Mouse (Mus musculus): ENCODE measurements around the gene Gtf3c6.

Gene Gtf3c6

DNA sequence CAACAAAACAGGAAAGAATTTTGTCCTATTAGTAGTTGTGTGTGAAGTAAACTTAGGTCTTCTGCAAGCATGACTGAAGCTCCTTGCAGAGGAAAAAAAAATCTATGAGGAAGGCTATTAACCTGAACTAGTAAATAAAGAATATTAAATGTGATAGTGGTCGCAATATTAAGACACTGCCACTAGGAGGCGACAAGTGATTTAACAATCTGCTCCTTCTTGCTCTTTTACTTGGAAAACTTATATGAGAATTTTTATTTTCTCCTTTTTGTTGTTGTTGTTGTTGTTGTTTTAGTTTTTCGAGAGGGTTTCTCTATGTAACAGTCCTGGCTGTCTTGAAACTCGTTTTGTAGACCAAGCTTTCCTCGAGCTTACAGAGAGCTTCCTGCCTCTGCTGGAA is 1.1 kb upstream of the Gtf3c6 start:
- ATAC-seq (ENCODE audit: low TSS enrichment), result no peak

DNA sequence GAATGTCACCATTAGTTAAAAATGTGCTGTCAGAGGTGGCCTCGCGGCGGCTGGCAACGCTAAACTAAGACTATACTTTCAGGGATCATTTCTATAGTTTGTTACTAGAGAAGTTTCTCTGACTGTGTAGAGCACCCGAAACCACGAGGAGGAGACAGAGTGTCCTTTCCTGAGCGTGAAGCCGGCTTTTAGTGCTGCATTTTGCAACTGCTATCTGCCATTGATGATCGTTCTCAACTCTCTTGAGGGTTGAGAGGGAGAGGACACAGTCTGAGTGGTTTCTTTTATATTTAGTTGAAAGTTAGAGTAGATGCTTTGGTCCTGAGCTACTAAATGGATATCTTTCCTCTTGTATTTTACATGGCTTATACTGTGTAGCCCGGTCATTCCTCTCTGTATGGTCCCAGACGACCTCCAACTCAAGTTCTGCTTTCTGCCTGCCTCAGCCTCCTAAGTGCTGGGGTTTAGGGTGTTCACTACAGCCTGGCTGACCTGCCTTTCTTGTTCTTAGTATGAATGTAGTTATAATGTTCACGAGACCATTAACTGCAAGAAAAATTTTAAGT is 576 bp upstream of the Gtf3c6 start:
- ATAC-seq (ENCODE audit: low TSS enrichment), result peak; percentile 81

DNA sequence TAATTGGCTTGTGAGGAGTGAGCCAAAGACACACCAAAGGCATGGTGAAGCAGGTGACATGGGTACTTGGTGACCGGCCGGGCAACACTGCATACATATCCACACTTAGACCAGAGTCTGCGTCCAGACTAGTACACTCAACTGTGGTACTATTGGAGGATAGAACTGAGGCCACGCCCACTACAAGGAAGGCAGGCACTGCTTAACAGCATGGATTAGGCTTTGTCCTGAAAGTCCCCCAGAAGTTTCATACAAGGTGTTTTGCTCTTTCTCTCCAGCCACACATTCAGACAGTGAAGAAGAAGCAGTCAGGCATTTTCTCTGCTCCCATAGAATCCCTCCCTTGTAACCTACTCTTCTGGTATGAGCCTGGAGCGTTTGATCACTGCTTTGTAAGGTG is 1.2 kb downstream of the Gtf3c6 start:
- peak; percentile 51; the same call in 1 of the 2 replicates for ATAC-seq (ENCODE audit: low TSS enrichment)

DNA sequence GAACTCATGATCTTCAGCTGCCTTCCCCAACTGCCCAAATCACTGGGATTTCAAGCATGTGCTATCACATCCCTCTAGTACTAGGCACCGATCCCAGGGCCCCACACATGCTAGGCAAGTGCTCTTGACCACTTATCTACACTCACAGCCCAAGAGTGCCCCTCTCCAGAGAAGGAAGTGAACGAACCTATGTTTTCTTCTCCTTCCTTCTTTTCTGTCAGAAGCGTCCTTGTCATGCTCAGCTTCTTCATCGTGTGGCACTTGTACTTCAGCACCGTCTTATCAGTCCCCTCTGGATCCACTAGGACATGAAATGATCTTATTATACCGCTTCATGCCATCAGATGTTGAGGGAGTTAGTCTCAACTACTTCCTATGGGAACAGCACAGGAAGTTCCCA is 6.9 kb downstream of the Gtf3c6 start:
- no peak for ATAC-seq (ENCODE audit: low TSS enrichment)

- ATAC-seq (ENCODE audit: low TSS enrichment), result no peak; the same call in 1 of the 2 replicates
Measured at GRCm38 (mm10) chr10:40249625-40250024, 8.3 kb downstream of the Gtf3c6 start.

DNA sequence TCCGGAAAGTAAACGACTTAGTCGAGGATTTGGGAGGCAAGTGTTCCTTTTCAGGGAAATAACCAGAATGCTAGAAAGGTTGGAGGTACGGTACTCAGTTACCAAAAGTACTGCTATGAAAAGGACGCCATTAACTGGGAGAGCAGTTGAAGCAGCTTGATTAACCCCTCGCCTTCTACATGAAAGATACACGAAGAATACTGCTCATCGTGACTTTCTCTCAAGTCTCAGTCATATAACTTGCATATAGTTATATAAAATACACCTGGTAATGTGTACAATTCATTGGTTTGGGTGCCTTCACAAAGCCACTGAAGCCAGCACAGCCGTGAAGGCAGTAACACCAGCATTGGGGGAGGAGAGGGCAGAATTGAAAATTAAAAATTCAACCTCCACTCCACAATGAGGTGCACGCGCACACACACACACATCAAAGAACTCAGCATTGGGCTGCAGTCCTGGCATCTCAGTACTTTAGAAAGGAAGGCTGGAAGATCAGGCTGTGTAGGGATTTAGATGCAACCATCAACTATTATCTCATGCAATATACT is 10.7 kb downstream of the Gtf3c6 start:
- ATAC-seq (ENCODE audit: low TSS enrichment), result peak; percentile 26

- peak; percentile 96 for ATAC-seq (ENCODE audit: low TSS enrichment)
Measured at GRCm38 (mm10) chr10:40246374-40247165, 11.3 kb downstream of the Gtf3c6 start, which contains the start of gene Rpf2. Gene Rpf2, minus strand, starts transcription at chr10:40247036.

DNA sequence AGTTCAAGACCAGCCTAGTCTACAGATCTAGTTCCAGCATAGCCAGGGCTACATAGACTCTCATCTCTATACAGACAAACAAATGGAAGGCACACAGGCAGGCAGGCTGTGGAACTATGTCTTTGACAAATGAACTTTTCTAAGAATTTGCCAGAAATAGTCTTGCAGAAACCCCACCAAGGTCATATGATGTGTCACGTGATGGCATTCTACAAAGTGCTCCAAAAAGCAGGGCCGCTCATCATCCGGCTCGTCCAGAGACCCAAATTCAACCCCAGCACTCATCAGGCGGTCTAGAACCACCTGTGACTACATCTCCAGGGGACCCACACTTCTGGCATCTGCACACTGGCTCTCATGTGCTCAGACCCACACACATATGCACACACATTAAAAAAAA is 20.1 kb downstream of the Gtf3c6 start:
- ATAC-seq (ENCODE audit: low TSS enrichment), result no peak

GRCm38 (mm10) chr10:40233241-40233640 is 24.7 kb downstream of the Gtf3c6 start:
- ATAC-seq (ENCODE audit: low TSS enrichment), result no peak

DNA sequence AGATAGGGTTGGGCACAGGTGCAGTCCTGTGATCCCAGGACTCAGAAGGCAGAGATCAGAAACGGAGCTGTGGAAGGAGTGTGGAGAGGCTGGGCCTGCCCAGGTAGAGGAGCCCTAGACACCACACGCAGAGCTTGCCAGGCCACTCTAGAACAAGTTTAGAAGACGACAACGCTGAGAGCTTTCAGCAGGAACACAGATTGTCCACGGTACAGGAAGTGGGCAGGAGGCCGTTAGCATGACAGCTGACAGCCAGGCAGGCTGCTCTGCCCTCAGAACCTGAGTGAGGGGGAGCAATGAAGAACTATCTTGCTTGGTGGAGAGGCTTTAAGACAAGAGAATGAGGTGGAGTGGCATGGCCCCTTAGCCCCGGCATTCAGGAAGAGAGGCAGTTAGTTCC is 25.5 kb downstream of the Gtf3c6 start:
- no peak for ATAC-seq (ENCODE audit: low TSS enrichment)

- no peak for ATAC-seq (ENCODE audit: low TSS enrichment)
Measured at GRCm38 (mm10) chr10:40229725-40230124, 28.2 kb downstream of the Gtf3c6 start.

- ATAC-seq (ENCODE audit: low TSS enrichment), result no peak
Measured at GRCm38 (mm10) chr10:40227660-40228303, 30.1 kb downstream of the Gtf3c6 start.

- ATAC-seq (ENCODE audit: low TSS enrichment), result no peak
Measured at GRCm38 (mm10) chr10:40218874-40219273, 39.0 kb downstream of the Gtf3c6 start.

GRCm38 (mm10) chr10:40212443-40213169 is 45.3 kb downstream of the Gtf3c6 start:
- peak; percentile 98 for ATAC-seq (ENCODE audit: low TSS enrichment)

Measured in frontal cortex, adult (tissue).